Mouse (Mus musculus) stomach, postnatal 0 days (tissue): Measurements from ENCODE around the gene Snx32. TPM values are rescaled to one million over a fixed set of nuclear protein-coding genes. Genes with fewer than 3 reads are reported as not detected.

Experiments used
- ATAC-seq: fragments of 200-750 bp; cut with Nextera tagmentation; 2 replicates; pipeline ENCODE4 v1.8.0; 2017; ENCODE audit not compliant: low FRiP score, low TSS enrichment
- DNase-seq: peaks from one replicate; pipeline ENCODE4 v3.0.0-alpha.2; 2016; ENCODE audit warnings: low spot score
- H3K27ac ChIP-seq: fragments of 300-500 bp; sonication (generic); replicated peaks from 2 replicates; pipeline ENCODE4 v1.5.1; 2014; ENCODE audit warnings: mild to moderate bottlenecking, control low read depth
- H3K27me3 ChIP-seq: fragments of 300-500 bp; sonication (generic); 2 replicates; pipeline ENCODE4 v1.6.1; 2014; ENCODE audit warnings: low read length; ENCODE audit not compliant: control insufficient read depth, insufficient read depth
- H3K36me3 ChIP-seq: fragments of 300-500 bp; sonication (generic); 2 replicates; pipeline ENCODE4 v1.6.1; 2014; ENCODE audit warnings: low read length, mixed read lengths; ENCODE audit not compliant: control insufficient read depth, insufficient read depth
- H3K4me1 ChIP-seq: fragments of 300-500 bp; sonication (generic); replicated peaks from 2 replicates; pipeline ENCODE4 v1.6.1; 2014; ENCODE audit warnings: antibody characterized with exemption; ENCODE audit not compliant: control insufficient read depth, insufficient read depth
- H3K4me2 ChIP-seq: fragments of 300-500 bp; sonication (generic); replicated peaks from 2 replicates; pipeline ENCODE4 v1.6.1; 2014; ENCODE audit warnings: low read depth, mild to moderate bottlenecking, control low read depth, moderate library complexity
- H3K4me3 ChIP-seq: fragments of 300-500 bp; sonication (generic); 2 replicates; pipeline ENCODE4 v1.5.1; 2014; ENCODE audit warnings: low read depth, low read length, control low read depth
- H3K9ac ChIP-seq: fragments of 300-500 bp; sonication (generic); 2 replicates; pipeline ENCODE4 v1.6.1; 2014; ENCODE audit warnings: mild to moderate bottlenecking, low read length, control low read depth, mixed read lengths
- H3K9me3 ChIP-seq: fragments of 300-500 bp; sonication (generic); 2 replicates; pipeline ENCODE4 v1.6.1; 2016; ENCODE audit warnings: low read length; ENCODE audit not compliant: control insufficient read depth
- CTCF ChIP-seq: IDR thresholded peaks from 2 replicates; pipeline ENCODE4 v1.5.1; 2016; ENCODE audit warnings: antibody characterized with exemption, low read depth, mild to moderate bottlenecking, moderate library complexity
- EP300 ChIP-seq: optimal IDR thresholded peaks from 2 replicates; pipeline ENCODE3; 2016; ENCODE audit warnings: antibody characterized with exemption
- WGBS: fragments of 180-500 bp; shearing (Covaris S2); extraction: QIAGEN DNeasy Blood & Tissue Kit; methylation state at CpG from one replicate; pipeline ENCODE4 v1.1.7; 2014; 5-methylcytosine and 5-hydroxymethylcytosine counted together
- polyA plus RNA-seq: library from polyadenylated mRNA; unstranded; fragments of >200 nt; fragmentation: Nextera tagmentation; extraction: Ambion mirVana; gene quantifications from 2 replicates; pipeline ENCODE4 v1.2.1, GENCODE M21; 2015

Snx32 gene
- polyA plus RNA-seq, 1 experiment from 2014 or later: 2.8 TPM

- no peaks in the 10 kb centered on the region for H3K9me3 ChIP-seq
- no peak for TF ChIP-seq EP300
- TF ChIP-seq CTCF: no peak
- H3K4me1 ChIP-seq: no peaks in the 10 kb centered on the region
- peaks cover 3% of the 10 kb centered on the region; the same call in 1 of the 2 replicates for H3K27me3 ChIP-seq
- no peak for DNase-seq
- no peaks in the 10 kb centered on the region for H3K36me3 ChIP-seq
- ATAC-seq: no peak
- H3K27ac ChIP-seq: no peak overlapping the region
- no peak overlapping the region for H3K4me2 ChIP-seq
- H3K4me3 ChIP-seq: no peak overlapping the region
- H3K9ac ChIP-seq: no peak overlapping the region
- WGBS: 89% methylated on average over 5 of the region's 5 CpGs
Measured at GRCm38 (mm10) chr19:5445747-5446146, 64.6 kb downstream of the Snx32 start.

GRCm38 (mm10) chr19:5444954-5445353 is 65.4 kb downstream of the Snx32 start:
- H3K4me3 ChIP-seq: no peak overlapping the region
- no peak overlapping the region for H3K9ac ChIP-seq
- no peaks in the 10 kb centered on the region for H3K4me1 ChIP-seq
- no peak overlapping the region for H3K4me2 ChIP-seq
- 0 out of 2 replicates have a peak, but pooled peaks cover 3% of the 10 kb centered on the region for H3K9me3 ChIP-seq
- H3K36me3 ChIP-seq: no peaks in the 10 kb centered on the region
- no peak overlapping the region for H3K27ac ChIP-seq
- ATAC-seq (no peak), DNase-seq (no peak)
- TF ChIP-seq EP300 (no peak), CTCF (no peak)
- H3K27me3 ChIP-seq: peaks cover 3% of the 10 kb centered on the region; the same call in 1 of the 2 replicates
- 32% methylated on average over 7 of the region's 7 CpGs for WGBS

- TF ChIP-seq EP300 (no peak), CTCF (no peak)
- H3K36me3 ChIP-seq: no peaks in the 10 kb centered on the region
- no peak overlapping the region for H3K4me3 ChIP-seq
- 53% methylated on average over 9 of the region's 9 CpGs for WGBS
- DNase-seq: no peak
- H3K27ac ChIP-seq: no peak overlapping the region
- no peak overlapping the region for H3K4me2 ChIP-seq
- H3K9ac ChIP-seq: no peak overlapping the region
- peaks cover 3% of the 10 kb centered on the region; the same call in 1 of the 2 replicates for H3K27me3 ChIP-seq
- H3K4me1 ChIP-seq: no peaks in the 10 kb centered on the region
- ATAC-seq: no peak
- 0 out of 2 replicates have a peak, but pooled peaks cover 3% of the 10 kb centered on the region for H3K9me3 ChIP-seq
Measured at GRCm38 (mm10) chr19:5444371-5444908, 65.9 kb downstream of the Snx32 start.

Other genes starting within 250 kb of the Snx32 start
- 4.6 and 6.7 TPM in 2 replicates for gene Pacs1, start 237.4 kb downstream of the Snx32 start, polyA plus RNA-seq
- gene Sf3b2, start 215.1 kb downstream of the Snx32 start, polyA plus RNA-seq: 134 and 148 TPM in 2 replicates
- gene Gal3st3, start 212.2 kb downstream of the Snx32 start, polyA plus RNA-seq: 0.51 and 0.53 TPM in 2 replicates
- not detected in 2 replicates for gene Catsper1, start 174.8 kb downstream of the Snx32 start, polyA plus RNA-seq
- gene Cst6, start 161.0 kb downstream of the Snx32 start, polyA plus RNA-seq: 281 and 316 TPM in 2 replicates
- 47.5 and 49.1 TPM in 2 replicates for gene Eif1ad, start 143.8 kb downstream of the Snx32 start, polyA plus RNA-seq
- gene Banf1, start 143.4 kb downstream of the Snx32 start, polyA plus RNA-seq: 279 and 293 TPM in 2 replicates
- 30.9 and 34.1 TPM in 2 replicates for gene Sart1, start 121.8 kb downstream of the Snx32 start, polyA plus RNA-seq
- 0.44 TPM in 1 of 2 replicates, not detected in the other for gene Tsga10ip, start 108.0 kb downstream of the Snx32 start, polyA plus RNA-seq
- gene Drap1, start 85.6 kb downstream of the Snx32 start, polyA plus RNA-seq: 196 and 203 TPM in 2 replicates
- 36.5 and 38.6 TPM in 2 replicates for gene AI837181, start 85.4 kb downstream of the Snx32 start, polyA plus RNA-seq
- gene Fosl1, start 63.0 kb downstream of the Snx32 start, polyA plus RNA-seq: 0.16 and 0.33 TPM in 2 replicates
- gene Ccdc85b, start 52.6 kb downstream of the Snx32 start, polyA plus RNA-seq: 11.6 and 12.5 TPM in 2 replicates
- gene Fibp, start 49.9 kb downstream of the Snx32 start, polyA plus RNA-seq: 103 and 111 TPM in 2 replicates
- 0.29 and 0.50 TPM in 2 replicates for gene Ctsw, start 42.0 kb downstream of the Snx32 start, polyA plus RNA-seq
- gene Efemp2, start 36.6 kb downstream of the Snx32 start, polyA plus RNA-seq: 59.7 and 67.0 TPM in 2 replicates
- 18.4 and 18.5 TPM in 2 replicates for gene Mus81, start 22.1 kb downstream of the Snx32 start, polyA plus RNA-seq
- 1,281 and 1,389 TPM in 2 replicates for gene Cfl1, start 20.1 kb downstream of the Snx32 start, polyA plus RNA-seq
- gene 1700020D05Rik, start 6.8 kb downstream of the Snx32 start, polyA plus RNA-seq: not detected in 2 replicates
- 26.6 and 28.2 TPM in 2 replicates for gene Ovol1, start 50.1 kb upstream of the Snx32 start, polyA plus RNA-seq
- 4.7 and 5.7 TPM in 2 replicates for gene Ap5b1, start 57.5 kb upstream of the Snx32 start, polyA plus RNA-seq
- 57.3 and 64.7 TPM in 2 replicates for gene Rnaseh2c, start 91.3 kb upstream of the Snx32 start, polyA plus RNA-seq
- gene Kat5, start 99.7 kb upstream of the Snx32 start, polyA plus RNA-seq: 31.8 and 37.9 TPM in 2 replicates
- 28.7 and 35.2 TPM in 2 replicates for gene Rela, start 126.9 kb upstream of the Snx32 start, polyA plus RNA-seq
- 8.0 and 11.5 TPM in 2 replicates for gene Sipa1, start 153.2 kb upstream of the Snx32 start, polyA plus RNA-seq
- 14.0 and 16.5 TPM in 2 replicates for gene Map3k11, start 178.2 kb upstream of the Snx32 start, polyA plus RNA-seq
- 6.5 and 7.9 TPM in 2 replicates for gene Pcnx3, start 178.4 kb upstream of the Snx32 start, polyA plus RNA-seq
- 8.4 and 9.5 TPM in 2 replicates for gene Kcnk7, start 193.8 kb upstream of the Snx32 start, polyA plus RNA-seq
- 28.0 and 29.5 TPM in 2 replicates for gene Ehbp1l1, start 215.8 kb upstream of the Snx32 start, polyA plus RNA-seq
- gene Fam89b, start 219.1 kb upstream of the Snx32 start, polyA plus RNA-seq: 51.9 and 52.1 TPM in 2 replicates
- 15.7 and 26.9 TPM in 2 replicates for gene Ltbp3, start 230.4 kb upstream of the Snx32 start, polyA plus RNA-seq